Mouse (Mus musculus): ENCODE data around the gene Maz. TPM values are rescaled to one million over a fixed set of nuclear protein-coding genes. Genes with fewer than 3 reads are reported as not detected.

Maz gene
- polyA plus RNA-seq, 1 experiment from 2014 or later, result 36.1 TPM

GRCm38 (mm10) chr7:127016481-127016485 lies 10.6 kb downstream of the Maz start, which contains the start of gene Pagr1b:
Pagr1b (minus strand) TSS chr7:127016484.
- Histone ChIP-seq H3K4me1 (ENCODE audit: insufficient read depth, low read depth, low read length) (peaks cover 5% of the 10 kb centered on the region; the same call in 1 of the 2 replicates), H3K4me2 (replicated peaks; ENCODE audit: low read depth, low read length) (peak within 1 kb of the TSS; percentile 88), H3K9ac (replicated peaks; ENCODE audit: low read depth) (peak within 1 kb of the TSS; percentile 62), H3K4me3 (ENCODE audit: low read depth, low read length) (peak within 1 kb of the TSS; percentile 62), H3K36me3 (ENCODE audit: insufficient read depth, low read length) (no peaks in the 10 kb centered on the region), H3K27me3 (replicated peaks; ENCODE audit: insufficient read depth, low read length) (no peaks in the 10 kb centered on the region), H3K9me3 (ENCODE audit: low read length) (no peaks in the 10 kb centered on the region), H3K27ac (ENCODE audit: low read length) (peak within 1 kb of the TSS; percentile 92)
- ATAC-seq (no peak), DNase-seq (ENCODE audit: low spot score) (no peak)
- no peak for TF ChIP-seq EP300 (IDR thresholded peaks at IDR 0.05)
- TF ChIP-seq CTCF (IDR thresholded peaks at IDR 0.05), result no peak

- Histone ChIP-seq H3K36me3 (ENCODE audit: insufficient read depth, low read length) (no peaks in the 10 kb centered on the region), H3K27ac (ENCODE audit: low read length) (peak overlapping the region; percentile 92), H3K27me3 (replicated peaks; ENCODE audit: insufficient read depth, low read length) (no peaks in the 10 kb centered on the region), H3K9ac (replicated peaks; ENCODE audit: low read depth) (peak overlapping the region; percentile 62), H3K4me2 (replicated peaks; ENCODE audit: low read depth, low read length) (peak overlapping the region; percentile 88), H3K4me1 (ENCODE audit: insufficient read depth, low read depth, low read length) (peaks cover 4% of the 10 kb centered on the region; the same call in 1 of the 2 replicates), H3K4me3 (ENCODE audit: low read depth, low read length) (peak overlapping the region; percentile 62), H3K9me3 (ENCODE audit: low read length) (no peaks in the 10 kb centered on the region)
- DNase-seq (ENCODE audit: low spot score) (peak; percentile 65), ATAC-seq (peak; percentile 8; the same call in 1 of the 2 replicates)
- 4% methylated on average over 10 of the region's 10 CpGs for WGBS
- TF ChIP-seq EP300 (IDR thresholded peaks at IDR 0.05) (no peak), CTCF (IDR thresholded peaks at IDR 0.05) (no peak)
Measured at GRCm38 (mm10) chr7:127016081-127016480, 10.8 kb downstream of the Maz start.

DNA sequence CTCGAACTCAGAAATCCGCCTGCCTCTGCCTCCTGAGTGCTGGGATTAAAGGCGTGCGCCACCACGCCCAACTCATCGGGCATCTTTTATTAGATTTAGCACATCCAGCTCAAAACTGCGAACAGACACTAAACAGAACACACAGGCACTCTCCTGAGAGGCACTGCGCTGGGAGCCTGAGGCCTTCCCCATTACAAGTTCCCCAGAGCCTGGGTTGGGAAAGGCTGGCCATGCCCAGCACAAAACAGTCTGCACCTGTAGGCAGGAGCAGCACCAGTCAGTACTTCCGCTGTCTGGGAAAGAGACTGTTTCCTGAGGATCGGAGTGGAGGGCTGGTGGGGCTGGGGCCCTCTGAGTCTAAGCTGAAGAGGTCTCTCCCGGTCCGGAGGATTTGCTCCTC lies 11.8 kb downstream of the Maz start:
- H3K27me3 ChIP-seq (replicated peaks; ENCODE audit: insufficient read depth, low read length), result no peaks in the 10 kb centered on the region
- ATAC-seq, result no peak
- TF ChIP-seq CTCF (IDR thresholded peaks at IDR 0.05), result no peak
- TF ChIP-seq EP300 (IDR thresholded peaks at IDR 0.05), result no peak
- H3K4me3 ChIP-seq (ENCODE audit: low read depth, low read length), result no peak overlapping the region
- WGBS, result 93% methylated on average over 12 of the region's 12 CpGs
- no peak overlapping the region for H3K9ac ChIP-seq (replicated peaks; ENCODE audit: low read depth)
- DNase-seq (ENCODE audit: low spot score), result no peak
- H3K27ac ChIP-seq (ENCODE audit: low read length), result 0 out of 2 replicates have a peak overlapping the region, but pooled peaks have one; percentile 38
- H3K4me2 ChIP-seq (replicated peaks; ENCODE audit: low read depth, low read length), result no peak overlapping the region
- H3K4me1 ChIP-seq (ENCODE audit: insufficient read depth, low read depth, low read length), result peaks cover 4% of the 10 kb centered on the region; the same call in 1 of the 2 replicates
- H3K9me3 ChIP-seq (ENCODE audit: low read length), result no peaks in the 10 kb centered on the region
- no peaks in the 10 kb centered on the region for H3K36me3 ChIP-seq (ENCODE audit: insufficient read depth, low read length)

DNA sequence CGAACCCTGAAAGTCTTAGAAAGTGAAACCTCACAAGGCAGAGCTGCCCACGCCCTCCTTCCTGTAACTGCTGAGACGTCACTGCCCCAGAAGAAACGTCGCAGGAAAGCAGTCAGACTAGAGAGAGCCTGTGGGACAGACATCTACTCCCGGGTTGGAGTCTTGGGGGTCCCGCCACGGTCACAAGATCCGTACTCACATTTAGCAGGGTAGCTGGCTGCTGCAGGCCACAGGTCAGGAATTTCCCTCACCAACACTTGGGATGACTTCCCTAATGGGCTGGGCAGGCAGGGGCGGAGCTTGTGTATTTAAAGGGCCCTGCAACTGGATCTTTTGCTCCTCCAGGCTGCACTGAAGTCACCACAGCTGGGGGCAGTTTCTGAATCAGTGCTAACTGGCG lies 12.5 kb downstream of the Maz start, which contains the start of gene Mvp:
Mvp (minus strand) TSS at position 302 of the 400 bp plus-strand sequence.
- Histone ChIP-seq H3K9me3 (ENCODE audit: low read length) (no peaks in the 10 kb centered on the region), H3K4me1 (ENCODE audit: insufficient read depth, low read depth, low read length) (peaks cover 4% of the 10 kb centered on the region; the same call in 1 of the 2 replicates), H3K4me3 (ENCODE audit: low read depth, low read length) (peak within 1 kb of the TSS; percentile 65), H3K36me3 (ENCODE audit: insufficient read depth, low read length) (no peaks in the 10 kb centered on the region), H3K4me2 (replicated peaks; ENCODE audit: low read depth, low read length) (peak within 1 kb of the TSS; percentile 73), H3K9ac (replicated peaks; ENCODE audit: low read depth) (peak within 1 kb of the TSS; percentile 68), H3K27ac (ENCODE audit: low read length) (peak within 1 kb of the TSS; percentile 83), H3K27me3 (replicated peaks; ENCODE audit: insufficient read depth, low read length) (no peaks in the 10 kb centered on the region)
- DNase-seq (ENCODE audit: low spot score), result peak; percentile 92
- no peak for TF ChIP-seq EP300 (IDR thresholded peaks at IDR 0.05)
- no peak for TF ChIP-seq CTCF (IDR thresholded peaks at IDR 0.05)
- peak; percentile 13; the same call in 1 of the 2 replicates for ATAC-seq
- WGBS, result 10% methylated on average over 11 of the region's 11 CpGs

- Histone ChIP-seq H3K9me3 (ENCODE audit: low read length) (no peaks in the 10 kb centered on the region), H3K36me3 (ENCODE audit: insufficient read depth, low read length) (no peaks in the 10 kb centered on the region), H3K4me3 (ENCODE audit: low read depth, low read length) (no peak overlapping the region), H3K4me1 (ENCODE audit: insufficient read depth, low read depth, low read length) (peaks cover 4% of the 10 kb centered on the region; the same call in 1 of the 2 replicates), H3K4me2 (replicated peaks; ENCODE audit: low read depth, low read length) (peak overlapping the region; percentile 73), H3K27me3 (replicated peaks; ENCODE audit: insufficient read depth, low read length) (no peaks in the 10 kb centered on the region), H3K9ac (replicated peaks; ENCODE audit: low read depth) (no peak overlapping the region), H3K27ac (ENCODE audit: low read length) (no peak overlapping the region)
- WGBS, result 91% methylated on average over 6 of the region's 6 CpGs
- DNase-seq (ENCODE audit: low spot score), result no peak
- no peak for TF ChIP-seq EP300 (IDR thresholded peaks at IDR 0.05)
- TF ChIP-seq CTCF (IDR thresholded peaks at IDR 0.05), result no peak
- no peak for ATAC-seq
Measured at GRCm38 (mm10) chr7:127013385-127013784, 13.5 kb downstream of the Maz start.

GRCm38 (mm10) chr7:127012845-127013244 lies 14.0 kb downstream of the Maz start:
- no peak overlapping the region for H3K4me3 ChIP-seq (ENCODE audit: low read depth, low read length)
- peaks cover 4% of the 10 kb centered on the region; the same call in 1 of the 2 replicates for H3K4me1 ChIP-seq (ENCODE audit: insufficient read depth, low read depth, low read length)
- H3K27me3 ChIP-seq (replicated peaks; ENCODE audit: insufficient read depth, low read length), result no peaks in the 10 kb centered on the region
- TF ChIP-seq EP300 (IDR thresholded peaks at IDR 0.05) (no peak), CTCF (IDR thresholded peaks at IDR 0.05) (no peak)
- no peaks in the 10 kb centered on the region for H3K36me3 ChIP-seq (ENCODE audit: insufficient read depth, low read length)
- H3K4me2 ChIP-seq (replicated peaks; ENCODE audit: low read depth, low read length), result no peak overlapping the region
- ATAC-seq (no peak), DNase-seq (ENCODE audit: low spot score) (no peak)
- no peak overlapping the region for H3K27ac ChIP-seq (ENCODE audit: low read length)
- WGBS, result 93% methylated on average over 10 of the region's 10 CpGs
- H3K9ac ChIP-seq (replicated peaks; ENCODE audit: low read depth), result no peak overlapping the region
- H3K9me3 ChIP-seq (ENCODE audit: low read length), result no peaks in the 10 kb centered on the region

DNA sequence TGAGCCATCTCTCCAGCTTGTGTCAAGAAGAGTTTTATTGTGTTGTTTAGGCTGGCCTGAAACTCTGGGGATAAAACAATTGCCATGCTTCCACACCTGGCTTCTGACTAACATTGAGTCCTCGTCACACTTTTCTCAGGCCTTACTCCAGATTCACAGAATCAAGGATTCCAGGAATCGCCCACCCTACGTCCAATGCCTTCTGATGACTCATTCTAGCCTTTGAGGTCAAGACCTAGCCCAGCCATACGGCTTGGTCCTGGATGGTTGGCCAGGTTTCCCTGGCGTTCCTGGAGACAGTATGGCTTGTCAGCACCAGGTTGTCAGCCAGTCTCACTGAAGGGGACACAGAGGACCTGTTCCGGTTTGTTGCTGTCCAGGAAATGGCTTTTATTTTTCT lies 14.5 kb downstream of the Maz start:
- no peak overlapping the region for H3K4me3 ChIP-seq (ENCODE audit: low read depth, low read length)
- H3K9ac ChIP-seq (replicated peaks; ENCODE audit: low read depth), result no peak overlapping the region
- no peaks in the 10 kb centered on the region for H3K27me3 ChIP-seq (replicated peaks; ENCODE audit: insufficient read depth, low read length)
- no peaks in the 10 kb centered on the region for H3K36me3 ChIP-seq (ENCODE audit: insufficient read depth, low read length)
- no peak overlapping the region for H3K4me2 ChIP-seq (replicated peaks; ENCODE audit: low read depth, low read length)
- H3K9me3 ChIP-seq (ENCODE audit: low read length), result no peaks in the 10 kb centered on the region
- ATAC-seq (no peak), DNase-seq (ENCODE audit: low spot score) (no peak)
- TF ChIP-seq EP300 (IDR thresholded peaks at IDR 0.05) (no peak), CTCF (IDR thresholded peaks at IDR 0.05) (no peak)
- WGBS, result 75% methylated on average over 6 of the region's 6 CpGs
- peaks cover 4% of the 10 kb centered on the region; the same call in 1 of the 2 replicates for H3K4me1 ChIP-seq (ENCODE audit: insufficient read depth, low read depth, low read length)
- no peak overlapping the region for H3K27ac ChIP-seq (ENCODE audit: low read length)

Measured in lung, postnatal 0 days (tissue).